Mouse (Mus musculus) embryonic fibroblast, embryonic 13.5 days (primary cell): ENCODE measurements around the gene E030018B13Rik. TPM values are rescaled to one million over a fixed set of nuclear protein-coding genes. Genes with fewer than 3 reads are reported as not detected.

Experiments used
- H3K27ac ChIP-seq: 2 replicates; pipeline ENCODE4 v1.5.1; 2012; ENCODE audit warnings: low read length, control low read depth, inconsistent platforms; ENCODE audit not compliant: insufficient read depth
- H3K4me1 ChIP-seq: 2 replicates; pipeline ENCODE4 v1.6.1; 2011; ENCODE audit warnings: low read length; ENCODE audit not compliant: control insufficient read depth, insufficient read depth
- H3K4me3 ChIP-seq: 2 replicates; pipeline ENCODE4 v1.5.1; 2011; ENCODE audit warnings: mild to moderate bottlenecking, control low read depth, low read length; ENCODE audit not compliant: insufficient read depth
- CTCF ChIP-seq: IDR thresholded peaks from 2 replicates; pipeline ENCODE4 v1.5.1; 2011; ENCODE audit warnings: mild to moderate bottlenecking, control low read depth, low read length, moderate library complexity, borderline replicate concordance; ENCODE audit not compliant: insufficient read depth
- POLR2A ChIP-seq: IDR thresholded peaks from 2 replicates; pipeline ENCODE4 v1.6.1; 2011; ENCODE audit warnings: low read depth, mild to moderate bottlenecking, control low read depth, low read length, moderate library complexity
- polyA plus RNA-seq: library from polyadenylated mRNA; stranded (reverse); fragments of >200 nt; gene quantifications from 2 replicates; pipeline ENCODE4 v1.2.4, GENCODE M21; 2011; ENCODE audit warnings: low read depth; ENCODE audit not compliant: missing spikeins, insufficient read length

E030018B13Rik gene
- polyA plus RNA-seq, 1 experiment, result not detected

DNA sequence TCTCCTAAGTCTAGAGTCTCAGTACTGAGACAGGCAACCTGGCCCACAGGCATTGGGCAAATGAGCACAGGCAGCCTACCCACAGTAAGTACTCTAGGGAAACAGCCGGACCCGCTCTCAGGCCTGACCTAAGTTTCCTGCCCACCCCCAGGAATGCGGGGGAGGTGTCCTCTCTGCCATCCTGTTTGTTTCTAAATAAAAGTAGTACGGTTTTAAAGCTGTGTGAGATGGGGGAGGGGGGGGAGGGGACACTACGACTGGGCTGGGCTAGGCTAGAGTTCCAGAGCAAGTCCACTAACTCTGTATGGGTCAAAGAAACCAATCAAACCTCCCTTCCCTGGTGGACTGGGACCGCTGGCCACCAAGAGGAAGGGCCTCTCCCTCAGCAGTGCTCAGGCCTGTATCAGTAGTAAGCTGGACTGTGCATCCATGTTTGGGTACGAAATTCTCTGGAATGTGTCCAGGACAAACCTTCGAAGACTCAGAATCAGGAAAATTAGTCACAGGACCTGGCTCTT, 29.6 kb upstream of the E030018B13Rik start:
- no peak for TF ChIP-seq POLR2A
- no peak for TF ChIP-seq CTCF
- Histone ChIP-seq H3K27ac (0 out of 2 replicates have a peak overlapping the region, but pooled peaks have one; percentile 2), H3K4me1 (peaks cover 13% of the 10 kb centered on the region), H3K4me3 (no peak overlapping the region)

DNA sequence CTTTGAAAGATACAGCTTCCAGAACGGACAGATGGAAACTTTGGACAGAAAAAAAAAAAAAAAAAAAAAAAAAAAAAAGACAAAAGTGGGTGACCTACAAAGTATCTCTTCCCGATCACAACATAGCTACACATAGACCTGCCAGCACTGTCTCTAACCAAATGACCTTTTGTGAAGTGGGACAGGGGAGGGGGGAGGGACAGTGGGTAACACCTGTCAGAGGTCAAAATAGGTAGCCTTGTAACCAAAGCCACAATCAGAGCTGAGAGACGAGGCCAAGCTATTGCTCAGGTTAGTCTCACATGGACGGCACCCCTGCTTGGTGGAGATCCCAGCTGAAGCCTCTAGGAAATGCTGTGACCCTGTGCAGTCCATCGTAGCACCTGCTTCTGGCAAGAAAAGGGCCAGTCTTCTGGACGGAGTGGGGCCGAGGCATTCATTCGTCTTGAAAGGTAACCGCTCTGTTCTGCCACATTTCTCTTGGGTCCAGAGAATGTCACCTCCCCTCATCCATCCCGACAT, 29.0 kb upstream of the E030018B13Rik start:
- no peak overlapping the region for H3K4me3 ChIP-seq
- H3K4me1 ChIP-seq, result peaks cover 13% of the 10 kb centered on the region
- peak overlapping the region; percentile 42 for H3K27ac ChIP-seq
- no peak for TF ChIP-seq CTCF
- TF ChIP-seq POLR2A, result no peak

DNA sequence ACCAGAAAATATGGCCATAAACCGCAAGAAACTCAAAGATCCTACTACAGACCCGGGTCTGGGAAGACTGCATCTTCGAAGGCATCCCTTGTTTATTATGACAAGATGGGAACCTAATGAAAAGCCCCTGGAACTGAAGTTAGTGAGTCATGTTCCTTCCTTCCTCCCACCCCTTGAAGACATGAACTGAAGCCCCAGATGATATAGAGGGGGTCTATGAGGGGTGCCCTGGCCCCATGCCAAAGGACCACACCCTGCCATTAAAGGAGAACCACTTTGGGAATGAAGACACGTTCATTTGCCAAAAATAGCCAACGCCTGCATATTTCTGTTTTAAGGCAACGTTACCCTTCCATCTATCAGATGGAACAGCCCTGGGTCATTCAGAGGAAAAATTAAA, 28.0 kb upstream of the E030018B13Rik start:
- Histone ChIP-seq H3K27ac (peak overlapping the region; percentile 57; the same call in 1 of the 2 replicates), H3K4me3 (no peak overlapping the region), H3K4me1 (peaks cover 13% of the 10 kb centered on the region)
- TF ChIP-seq CTCF, result no peak

DNA sequence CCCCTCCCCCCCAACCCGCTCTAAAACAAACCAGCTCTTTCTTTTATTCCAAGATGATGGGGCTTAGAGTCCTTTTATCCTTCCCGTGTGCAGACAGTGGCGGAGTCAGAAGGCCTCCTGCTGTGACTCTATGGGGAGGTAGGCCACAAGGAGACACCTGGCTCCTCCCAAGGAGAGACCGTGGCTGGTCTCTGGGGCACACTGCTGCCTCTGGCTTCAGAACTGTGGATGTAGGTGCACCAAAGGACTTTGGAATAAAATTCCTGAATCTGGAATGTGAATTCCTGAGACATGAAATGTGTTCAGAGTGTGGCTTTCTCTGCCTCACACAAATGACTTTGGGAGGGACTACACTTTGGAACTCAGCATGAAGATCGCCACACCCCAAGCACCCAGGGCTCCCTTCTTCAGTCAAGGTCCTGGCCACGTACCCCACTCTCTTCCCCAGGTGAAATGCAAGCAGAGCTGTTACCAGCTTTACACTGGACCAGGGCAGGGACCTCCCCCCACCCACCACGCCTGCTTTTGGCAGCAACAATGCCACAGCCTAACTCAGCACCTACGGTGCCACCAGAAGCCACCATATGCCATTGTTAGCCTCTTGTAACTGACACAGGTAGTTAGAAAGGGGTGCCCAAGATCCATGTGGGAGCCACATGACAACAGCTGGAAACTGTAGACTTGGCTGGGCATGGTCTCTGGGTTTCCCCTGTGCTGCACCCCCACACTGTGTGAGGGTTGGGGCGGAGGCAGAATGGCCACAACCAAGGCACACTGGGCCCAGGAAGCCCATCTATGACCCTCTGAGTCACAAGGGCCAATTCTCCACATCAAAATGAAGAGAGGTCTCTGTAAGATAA, 27.3 kb upstream of the E030018B13Rik start:
- Histone ChIP-seq H3K4me3 (no peak overlapping the region), H3K4me1 (peaks cover 13% of the 10 kb centered on the region), H3K27ac (peak overlapping the region; percentile 37)
- TF ChIP-seq POLR2A (no peak), CTCF (no peak)

DNA sequence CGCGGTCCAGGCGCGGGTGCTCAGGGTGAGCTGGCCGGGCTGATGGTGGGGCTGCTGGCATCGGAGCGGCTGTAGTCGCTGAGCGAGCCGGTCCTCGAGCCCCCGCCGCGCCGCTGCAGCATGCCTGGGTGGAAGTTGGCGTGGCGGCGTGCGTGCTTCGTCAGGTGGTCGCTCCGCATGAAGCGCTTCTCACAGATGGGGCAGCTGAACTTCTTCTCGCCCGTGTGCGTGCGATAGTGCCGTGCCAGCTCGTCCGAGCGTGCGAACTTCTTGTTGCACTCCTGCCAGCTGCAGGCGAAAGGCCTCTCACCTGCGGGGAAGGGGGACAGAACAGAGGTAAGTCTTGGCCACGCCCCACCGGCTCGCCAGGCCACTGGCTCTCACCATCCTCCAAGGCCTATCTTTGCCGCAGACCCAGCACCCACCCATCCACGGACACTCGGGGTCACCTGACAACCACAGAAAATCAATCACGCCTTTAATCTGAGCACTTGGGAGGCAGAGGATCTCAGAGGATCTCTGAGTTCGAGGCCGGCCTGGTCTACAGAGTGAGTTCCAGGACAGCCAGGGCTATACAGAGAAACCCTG, 25.1 kb upstream of the E030018B13Rik start:
- TF ChIP-seq POLR2A (no peak), CTCF (no peak)
- no peak overlapping the region for H3K27ac ChIP-seq
- no peak overlapping the region for H3K4me3 ChIP-seq

DNA sequence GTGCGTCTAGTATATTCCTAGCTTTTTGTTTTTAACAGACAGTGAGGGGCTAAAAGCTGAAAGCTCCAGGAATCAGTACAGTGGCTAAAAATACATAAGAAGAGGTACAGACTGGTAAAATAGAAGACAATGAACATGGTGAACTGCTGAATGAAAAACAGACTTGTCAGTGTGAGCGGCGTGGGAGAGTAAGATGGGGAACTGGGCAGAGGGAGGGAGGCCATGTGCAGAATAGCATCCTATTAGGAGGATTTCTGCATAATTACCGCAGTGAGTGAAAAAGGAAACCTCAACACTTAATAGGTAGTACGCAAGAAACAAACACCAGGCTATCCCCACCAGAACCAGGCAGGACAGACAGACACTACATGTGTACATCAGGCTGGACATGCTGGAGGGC, 23.5 kb upstream of the E030018B13Rik start:
- TF ChIP-seq POLR2A (no peak), CTCF (no peak)

More for the DNA sequence above, 25.1 kb upstream of the E030018B13Rik start:
- H3K4me1 ChIP-seq, result peaks cover 13% of the 10 kb centered on the region

DNA sequence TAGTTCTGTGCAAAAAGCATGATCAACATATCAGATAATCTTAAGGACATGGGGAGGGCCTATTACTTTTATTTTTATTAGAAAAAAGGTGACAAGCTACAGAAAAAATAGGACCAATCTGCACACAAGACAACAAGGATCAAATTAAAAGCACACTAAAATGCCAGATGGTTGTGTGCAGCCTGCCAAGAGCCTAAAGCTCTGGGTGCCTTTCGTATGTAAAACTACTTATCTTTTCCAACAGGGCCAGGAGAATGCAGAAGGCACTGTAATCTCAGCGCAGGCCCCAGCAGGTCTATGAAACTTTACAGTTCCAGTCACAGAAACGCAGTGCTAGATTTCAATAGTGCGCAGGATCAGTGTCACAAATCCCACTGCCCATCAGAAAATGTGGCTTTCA, 22.9 kb upstream of the E030018B13Rik start:
- Histone ChIP-seq H3K4me1 (peaks cover 15% of the 10 kb centered on the region), H3K27ac (no peak overlapping the region), H3K4me3 (no peak overlapping the region)
- TF ChIP-seq CTCF, result no peak
- no peak for TF ChIP-seq POLR2A

More for the DNA sequence above, 23.5 kb upstream of the E030018B13Rik start:
- Histone ChIP-seq H3K27ac (no peak overlapping the region), H3K4me3 (no peak overlapping the region), H3K4me1 (peaks cover 17% of the 10 kb centered on the region)

DNA sequence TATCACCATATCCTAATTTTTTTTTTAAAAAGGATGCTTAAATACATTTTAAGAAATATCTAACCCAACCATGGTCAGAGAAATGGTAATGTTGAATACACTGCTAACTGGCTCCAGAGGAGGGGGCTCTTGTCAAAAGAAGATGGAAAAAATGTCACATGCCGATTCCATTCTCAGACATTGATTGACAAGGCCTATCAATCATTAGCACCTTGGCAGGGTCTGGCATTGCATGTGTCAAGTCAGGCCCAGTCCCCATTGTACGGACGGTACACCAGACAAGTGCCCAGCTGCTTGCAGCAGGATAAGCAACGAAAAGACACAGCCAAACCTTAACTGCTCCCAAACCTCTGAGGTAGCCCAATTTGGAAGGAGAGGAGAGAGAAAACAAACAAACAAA, 22.0 kb upstream of the E030018B13Rik start:
- no peak overlapping the region for H3K27ac ChIP-seq
- H3K4me1 ChIP-seq, result peaks cover 12% of the 10 kb centered on the region
- TF ChIP-seq POLR2A (no peak), CTCF (no peak)
- no peak overlapping the region for H3K4me3 ChIP-seq

DNA sequence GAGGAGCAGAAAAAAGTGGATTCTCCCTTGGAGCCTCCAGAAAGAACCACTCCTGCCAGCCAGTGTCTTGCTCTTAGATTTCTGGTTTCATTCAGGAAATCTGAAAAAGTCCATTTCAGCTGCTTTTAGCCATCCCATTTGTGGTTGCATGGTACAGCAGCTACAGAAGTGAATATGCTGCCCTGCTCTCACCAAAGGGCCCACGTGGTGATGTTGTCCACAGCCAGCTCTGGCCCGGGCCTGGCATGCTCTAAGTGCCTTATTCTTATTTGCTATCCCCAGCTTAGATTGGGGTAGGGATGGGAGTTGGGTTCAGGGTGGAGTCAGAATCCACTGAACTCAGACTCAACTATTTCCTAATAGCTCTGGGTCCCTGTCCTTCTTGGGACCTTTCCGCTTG, 21.4 kb upstream of the E030018B13Rik start:
- Histone ChIP-seq H3K27ac (no peak overlapping the region), H3K4me3 (no peak overlapping the region), H3K4me1 (peaks cover 10% of the 10 kb centered on the region)
- TF ChIP-seq CTCF, result no peak
- TF ChIP-seq POLR2A, result no peak
